Mouse (Mus musculus) embryonic facial prominence, embryonic 10.5 days (tissue): ENCODE measurements at regions not wholly inside any gene's neighbourhood (a gene's known extent, or its start where the extent isn't known, plus 50 kb on each side); places are given as distances from the start of the nearest gene placed in this dataset.
A peak's percentile ranks its signal among the peaks of the same experiment; 100 is the strongest.

Source experiments
- DNase-seq: peaks from one replicate; pipeline ENCODE4 v3.0.0-alpha.2; 2017; ENCODE audit warnings: low spot score
- H3K27ac ChIP-seq: fragments of 300-500 bp; sonication (generic); replicated peaks from 2 replicates; pipeline ENCODE4 v1.5.1; 2016; ENCODE audit warnings: mild to moderate bottlenecking
- H3K27me3 ChIP-seq: fragments of 300-500 bp; sonication (generic); replicated peaks from 2 replicates; pipeline ENCODE4 v1.6.1; 2016; ENCODE audit warnings: low read depth, mild to moderate bottlenecking; ENCODE audit not compliant: poor library complexity, severe bottlenecking
- H3K36me3 ChIP-seq: fragments of 300-500 bp; sonication (generic); replicated peaks from 2 replicates; pipeline ENCODE4 v1.6.1; 2016; ENCODE audit warnings: mild to moderate bottlenecking, moderate library complexity
- H3K4me1 ChIP-seq: fragments of 300-500 bp; sonication (generic); 2 replicates; pipeline ENCODE4 v1.6.1; 2016
- H3K4me3 ChIP-seq: fragments of 300-500 bp; sonication (generic); 2 replicates; pipeline ENCODE4 v1.5.1; 2016; ENCODE audit warnings: mild to moderate bottlenecking, moderate library complexity
- H3K9me3 ChIP-seq: fragments of 300-500 bp; sonication (generic); 2 replicates; pipeline ENCODE4 v1.6.1; 2016; ENCODE audit warnings: mild to moderate bottlenecking
- WGBS: fragments of 180-500 bp; shearing (Covaris S2); methylation state at CpG from one replicate; pipeline ENCODE4 v1.1.7; 2016; 5-methylcytosine and 5-hydroxymethylcytosine counted together

GRCm38 (mm10) chr19:60113666-60114388, 112.7 kb downstream of the Fam204a start:
- no peaks in the 10 kb centered on the region for H3K36me3 ChIP-seq
- H3K4me1 ChIP-seq = peaks cover 39% of the 10 kb centered on the region
- no peak overlapping the region for H3K4me3 ChIP-seq
- 31% methylated on average over 7 of the region's 7 CpGs for WGBS
- peak; percentile 76 for DNase-seq
- peak overlapping the region; percentile 57; the same call in 1 of the 2 replicates for H3K27ac ChIP-seq
- H3K9me3 ChIP-seq = no peaks in the 10 kb centered on the region
- H3K27me3 ChIP-seq = 0 out of 2 replicates have a peak, but pooled peaks cover 6% of the 10 kb centered on the region

- peak; percentile 61 for DNase-seq
Observed at GRCm38 (mm10) chr19:60110278-60110677, 116.2 kb downstream of the Fam204a start.

GRCm38 (mm10) chr19:60109488-60109887, 117.0 kb downstream of the Fam204a start:
- Histone ChIP-seq H3K27ac (no peak overlapping the region), H3K36me3 (no peaks in the 10 kb centered on the region), H3K27me3 (no peaks in the 10 kb centered on the region), H3K4me3 (no peak overlapping the region), H3K4me1 (peaks cover 30% of the 10 kb centered on the region), H3K9me3 (no peaks in the 10 kb centered on the region)
- 72% methylated on average over 8 of the region's 8 CpGs for WGBS
- DNase-seq = no peak

More at GRCm38 (mm10) chr19:60110278-60110677, 116.2 kb downstream of the Fam204a start:
- Histone ChIP-seq H3K4me3 (no peak overlapping the region), H3K27me3 (no peaks in the 10 kb centered on the region), H3K4me1 (peaks cover 30% of the 10 kb centered on the region), H3K9me3 (no peaks in the 10 kb centered on the region), H3K27ac (no peak overlapping the region), H3K36me3 (no peaks in the 10 kb centered on the region)
- WGBS = 50% methylated on average over 6 of the region's 6 CpGs

GRCm38 (mm10) chr19:60097915-60098314, 128.6 kb downstream of the Fam204a start:
- H3K27me3 ChIP-seq = no peaks in the 10 kb centered on the region
- no peak for DNase-seq
- H3K4me1 ChIP-seq = no peaks in the 10 kb centered on the region
- no peaks in the 10 kb centered on the region for H3K36me3 ChIP-seq
- H3K4me3 ChIP-seq = no peak overlapping the region
- no peak overlapping the region for H3K27ac ChIP-seq
- WGBS = 79% methylated on average over 3 of the region's 3 CpGs
- no peaks in the 10 kb centered on the region for H3K9me3 ChIP-seq

GRCm38 (mm10) chr19:60074986-60075385, 131.5 kb upstream of the Rab11fip2 start:
- H3K27me3 ChIP-seq = no peaks in the 10 kb centered on the region
- no peak overlapping the region for H3K27ac ChIP-seq
- DNase-seq = no peak
- no peak overlapping the region for H3K4me3 ChIP-seq
- H3K36me3 ChIP-seq = no peaks in the 10 kb centered on the region
- no peaks in the 10 kb centered on the region for H3K4me1 ChIP-seq
- H3K9me3 ChIP-seq = no peaks in the 10 kb centered on the region
- 34% methylated on average over 3 of the region's 3 CpGs for WGBS

- no peak overlapping the region for H3K27ac ChIP-seq
- H3K36me3 ChIP-seq = no peaks in the 10 kb centered on the region
- no peaks in the 10 kb centered on the region for H3K27me3 ChIP-seq
- no peaks in the 10 kb centered on the region for H3K9me3 ChIP-seq
- no peaks in the 10 kb centered on the region for H3K4me1 ChIP-seq
- no peak overlapping the region for H3K4me3 ChIP-seq
- WGBS = 47% methylated on average over 1 of the region's 1 CpGs
- DNase-seq = no peak
Observed at GRCm38 (mm10) chr19:60073328-60073727, 129.9 kb upstream of the Rab11fip2 start.

- no peak for DNase-seq
- 86% methylated on average over 3 of the region's 3 CpGs for WGBS
- Histone ChIP-seq H3K9me3 (no peaks in the 10 kb centered on the region), H3K27me3 (no peaks in the 10 kb centered on the region), H3K27ac (no peak overlapping the region), H3K36me3 (no peaks in the 10 kb centered on the region), H3K4me1 (no peaks in the 10 kb centered on the region), H3K4me3 (no peak overlapping the region)
Observed at GRCm38 (mm10) chr19:60066183-60066582, 122.7 kb upstream of the Rab11fip2 start.

GRCm38 (mm10) chr19:60055121-60055874, 111.8 kb upstream of the Rab11fip2 start:
- no peaks in the 10 kb centered on the region for H3K9me3 ChIP-seq
- H3K27ac ChIP-seq = peak overlapping the region; percentile 30; the same call in 1 of the 2 replicates
- peaks cover 33% of the 10 kb centered on the region for H3K4me1 ChIP-seq
- peak; percentile 48 for DNase-seq
- H3K36me3 ChIP-seq = no peaks in the 10 kb centered on the region
- H3K27me3 ChIP-seq = peaks cover 13% of the 10 kb centered on the region; the same call in 1 of the 2 replicates
- H3K4me3 ChIP-seq = no peak overlapping the region
- 70% methylated on average over 4 of the region's 4 CpGs for WGBS

GRCm38 (mm10) chr19:60051151-60051550, 107.7 kb upstream of the Rab11fip2 start:
- H3K27me3 ChIP-seq = peaks cover 9% of the 10 kb centered on the region; the same call in 1 of the 2 replicates
- DNase-seq = peak; percentile 41
- H3K9me3 ChIP-seq = no peaks in the 10 kb centered on the region
- no peak overlapping the region for H3K27ac ChIP-seq
- H3K4me3 ChIP-seq = no peak overlapping the region
- H3K36me3 ChIP-seq = no peaks in the 10 kb centered on the region
- H3K4me1 ChIP-seq = peaks cover 32% of the 10 kb centered on the region
- 51% methylated on average over 9 of the region's 9 CpGs for WGBS

- DNase-seq = no peak
- Histone ChIP-seq H3K4me3 (no peak overlapping the region), H3K27ac (no peak overlapping the region), H3K36me3 (no peaks in the 10 kb centered on the region), H3K9me3 (no peaks in the 10 kb centered on the region), H3K4me1 (no peaks in the 10 kb centered on the region), H3K27me3 (no peaks in the 10 kb centered on the region)
Observed at GRCm38 (mm10) chr19:60040721-60041120, 97.3 kb upstream of the Rab11fip2 start.

GRCm38 (mm10) chr19:60032667-60033066, 89.2 kb upstream of the Rab11fip2 start:
- Histone ChIP-seq H3K36me3 (no peaks in the 10 kb centered on the region), H3K4me1 (0 out of 2 replicates have a peak, but pooled peaks cover 3% of the 10 kb centered on the region), H3K27ac (no peak overlapping the region), H3K9me3 (no peaks in the 10 kb centered on the region), H3K27me3 (no peaks in the 10 kb centered on the region), H3K4me3 (no peak overlapping the region)
- 76% methylated on average over 2 of the region's 2 CpGs for WGBS
- DNase-seq = no peak

- no peaks in the 10 kb centered on the region for H3K27me3 ChIP-seq
- H3K36me3 ChIP-seq = no peaks in the 10 kb centered on the region
- H3K27ac ChIP-seq = no peak overlapping the region
- H3K4me1 ChIP-seq = 0 out of 2 replicates have a peak, but pooled peaks cover 3% of the 10 kb centered on the region
- H3K9me3 ChIP-seq = no peaks in the 10 kb centered on the region
- DNase-seq = no peak
- H3K4me3 ChIP-seq = no peak overlapping the region
- 79% methylated on average over 3 of the region's 3 CpGs for WGBS
Observed at GRCm38 (mm10) chr19:60030212-60030788, 86.8 kb upstream of the Rab11fip2 start.
